Mouse (Mus musculus) right cerebral cortex, postnatal 10 days (tissue): Measurements from ENCODE around the gene Kcnh1.

Source experiments
- DNase-seq, 2 experiments: peaks; one replicate each; pipeline ENCODE4 v3.0.0; 2021; ENCODE audit warnings: low spot score in 2 of 2

The Kcnh1 gene

GRCm38 (mm10) chr1:192531490-192532146 is 341.0 kb downstream of the Kcnh1 start:
- DNase-seq, result no peak

- DNase-seq, result no peak
Measured at GRCm38 (mm10) chr1:192532212-192532611, 341.6 kb downstream of the Kcnh1 start.

GRCm38 (mm10) chr1:192533016-192533415 is 342.4 kb downstream of the Kcnh1 start:
- no peak for DNase-seq

- no peak for DNase-seq
Measured at GRCm38 (mm10) chr1:192536440-192536839, 345.9 kb downstream of the Kcnh1 start.

- no peak for DNase-seq
Measured at GRCm38 (mm10) chr1:192537169-192537568, 346.6 kb downstream of the Kcnh1 start.

GRCm38 (mm10) chr1:192542093-192542492 is 351.5 kb downstream of the Kcnh1 start:
- no peak for DNase-seq

GRCm38 (mm10) chr1:192543686-192544085 is 353.1 kb downstream of the Kcnh1 start:
- no peak for DNase-seq

- no peak for DNase-seq
Measured at GRCm38 (mm10) chr1:192544091-192544490, 353.5 kb downstream of the Kcnh1 start.

- DNase-seq, result no peak
Measured at GRCm38 (mm10) chr1:192544901-192545300, 354.3 kb downstream of the Kcnh1 start.

- DNase-seq, result no peak
Measured at GRCm38 (mm10) chr1:192546843-192547242, 356.3 kb downstream of the Kcnh1 start.

GRCm38 (mm10) chr1:192550561-192550960 is 360.0 kb downstream of the Kcnh1 start:
- no peak for DNase-seq

- no peak for DNase-seq
Measured at GRCm38 (mm10) chr1:192555516-192555915, 364.9 kb downstream of the Kcnh1 start.

GRCm38 (mm10) chr1:192557978-192558594 is 367.5 kb downstream of the Kcnh1 start:
- peak; percentile 35 to 40 for DNase-seq

- no peak for DNase-seq
Measured at GRCm38 (mm10) chr1:192559341-192559740, 368.8 kb downstream of the Kcnh1 start.
